Mouse (Mus musculus) 3134 (cell line): Measurements from ENCODE around the gene Wdr38.
"Not testable (repeated sequence)": the region's sequence is repeated elsewhere in the genome, so short reads cannot be mapped to it uniquely, and the experiment has no call there.

ENCODE experiments used
- DNase-seq: peaks from one replicate; pipeline ENCODE4 v3.0.0-alpha.2; 2011; ENCODE audit warnings: low spot score; ENCODE audit not compliant: insufficient read length; ENCODE audit errors: extremely low read depth

Gene Wdr38

DNA sequence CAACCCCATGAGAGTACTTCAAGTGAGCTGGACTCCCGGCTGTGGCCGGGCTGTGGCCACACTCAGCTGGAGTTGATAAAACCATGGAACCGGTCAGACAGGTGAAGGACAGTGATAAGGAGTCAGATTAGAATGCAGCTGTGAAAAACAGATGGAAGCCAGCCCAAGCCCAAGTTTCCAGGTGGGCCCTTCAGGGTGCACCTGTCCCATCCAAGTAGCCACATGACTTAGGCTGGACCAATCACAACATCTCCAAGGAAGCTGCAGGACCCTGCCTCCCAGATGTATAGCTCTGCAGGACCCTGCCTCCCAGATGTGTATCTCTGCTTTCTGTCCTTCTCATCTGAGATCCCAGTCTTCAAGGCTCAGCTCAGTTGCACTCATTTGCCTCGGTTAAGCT lies 5.3 kb upstream of the Wdr38 start:
- DNase-seq, result no peak

GRCm38 (mm10) chr2:38992452-38992851 lies 4.8 kb upstream of the Wdr38 start:
- DNase-seq, result no peak

DNA sequence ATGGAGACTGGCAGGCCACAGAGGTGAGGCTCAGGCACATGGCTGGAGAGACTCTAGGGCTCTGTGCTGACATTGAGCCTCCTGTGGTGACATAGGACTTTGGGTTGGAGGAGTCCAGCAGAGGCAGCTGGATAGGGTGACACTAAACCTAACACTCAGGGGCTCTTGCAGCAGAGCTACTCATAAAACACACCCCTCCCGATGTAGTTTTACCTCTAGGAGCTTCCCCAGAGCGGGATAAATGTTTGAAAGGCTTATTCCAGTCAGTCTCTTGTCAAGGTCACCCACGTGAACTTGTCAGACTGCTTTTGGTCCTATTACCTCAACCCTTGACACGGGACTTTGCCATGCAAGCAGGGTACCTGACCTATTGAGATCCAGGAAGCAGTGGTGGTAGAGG lies 2.1 kb downstream of the Wdr38 start:
- no peak for DNase-seq

DNA sequence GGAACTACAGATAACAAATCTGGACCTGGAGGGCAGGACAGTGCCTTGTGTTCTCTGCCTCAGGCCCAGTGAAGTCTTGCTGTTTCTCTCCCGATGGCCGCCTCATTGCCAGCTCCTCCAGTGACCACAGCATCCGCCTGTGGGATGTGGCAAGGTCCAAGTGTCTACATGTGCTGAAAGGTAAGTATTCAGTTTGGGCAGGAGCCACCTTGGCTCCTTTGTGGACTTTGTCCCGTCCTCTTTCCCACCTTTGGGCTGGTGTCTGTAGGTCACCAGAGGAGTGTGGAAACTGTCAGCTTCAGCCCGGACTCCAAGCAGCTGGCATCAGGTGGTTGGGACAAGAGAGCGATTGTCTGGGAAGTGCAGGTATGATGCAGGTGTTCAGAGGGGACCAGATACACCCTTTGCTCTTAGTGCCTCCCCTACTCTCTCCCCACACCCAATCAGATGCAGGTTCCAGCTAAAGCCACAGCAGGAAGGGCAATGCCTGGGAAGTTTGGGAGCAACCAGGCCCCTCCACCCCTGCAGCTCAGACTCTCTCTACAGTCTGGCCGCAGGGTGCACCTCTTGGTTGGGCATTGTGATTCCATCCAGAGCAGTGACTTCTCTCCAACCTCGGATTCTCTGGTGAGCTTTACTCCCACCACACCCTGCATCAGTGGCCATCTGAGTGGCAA lies 2.8 kb downstream of the Wdr38 start:
- DNase-seq, result peak; percentile 39

- no peak for DNase-seq
Observed at GRCm38 (mm10) chr2:39000587-39000919, 3.3 kb downstream of the Wdr38 start.

- no peak for DNase-seq
Observed at GRCm38 (mm10) chr2:39001866-39002265, 4.6 kb downstream of the Wdr38 start.

DNA sequence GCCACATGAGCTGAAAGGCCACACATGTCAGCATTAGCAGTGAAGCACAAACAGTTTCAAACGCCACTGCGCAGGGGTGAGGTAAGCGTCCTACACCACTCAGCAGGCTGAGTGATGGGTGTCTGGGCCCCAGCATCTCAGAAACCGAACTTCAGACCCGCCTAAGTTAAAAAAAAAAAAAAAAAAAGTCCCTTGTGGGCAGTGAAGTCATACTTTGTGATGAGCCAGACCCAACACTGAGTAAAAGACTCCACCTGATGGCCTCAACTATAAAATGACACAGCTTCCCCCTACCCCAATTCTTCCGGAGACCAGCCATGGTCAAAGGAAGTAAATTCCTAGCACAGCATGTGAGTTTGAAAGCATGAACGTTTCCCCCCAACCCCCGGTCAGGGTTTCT lies 5.8 kb downstream of the Wdr38 start:
- DNase-seq, result no peak

GRCm38 (mm10) chr2:39003512-39003911 lies 6.2 kb downstream of the Wdr38 start:
- DNase-seq, result no peak

GRCm38 (mm10) chr2:39004372-39004771 lies 7.1 kb downstream of the Wdr38 start:
- no peak for DNase-seq

- DNase-seq, result peak; percentile 97
Observed at GRCm38 (mm10) chr2:39004880-39005435, 7.7 kb downstream of the Wdr38 start, which contains the start of gene Arpc5l. Arpc5l (plus strand) TSS chr2:39005348.

DNA sequence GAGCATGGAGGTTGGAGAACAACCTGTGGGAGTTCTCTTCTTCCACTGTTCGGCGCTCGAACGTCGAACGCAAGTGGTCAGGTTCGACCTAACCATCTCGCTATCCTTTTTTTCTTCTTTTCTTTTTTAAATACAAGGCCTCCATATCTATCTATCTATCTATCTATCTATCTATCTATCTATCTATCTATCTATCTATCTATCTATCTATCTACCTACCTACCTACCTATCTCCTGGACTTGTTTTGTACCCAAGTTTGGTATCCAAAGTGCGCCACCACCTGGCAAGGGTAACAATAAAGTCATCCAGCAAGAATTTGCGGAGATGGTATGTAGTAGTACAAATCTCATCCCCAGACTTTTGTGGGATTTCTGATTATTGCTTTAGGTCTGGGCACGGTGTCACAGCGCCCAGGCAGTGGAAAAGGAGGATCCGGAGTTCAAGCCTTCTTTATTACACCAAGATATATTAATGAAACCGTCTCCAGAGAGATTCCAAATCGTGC lies 8.4 kb downstream of the Wdr38 start, which contains the start of gene Rpl35:
TSS of gene Rpl35 (minus strand) at position 51 of the 506 bp plus-strand sequence.
- DNase-seq, result peak; percentile 26

- DNase-seq, result no peak
Observed at GRCm38 (mm10) chr2:39006149-39006730, 9.0 kb downstream of the Wdr38 start.

GRCm38 (mm10) chr2:39007865-39008264 lies 10.6 kb downstream of the Wdr38 start:
- peak; percentile 92 for DNase-seq

DNA sequence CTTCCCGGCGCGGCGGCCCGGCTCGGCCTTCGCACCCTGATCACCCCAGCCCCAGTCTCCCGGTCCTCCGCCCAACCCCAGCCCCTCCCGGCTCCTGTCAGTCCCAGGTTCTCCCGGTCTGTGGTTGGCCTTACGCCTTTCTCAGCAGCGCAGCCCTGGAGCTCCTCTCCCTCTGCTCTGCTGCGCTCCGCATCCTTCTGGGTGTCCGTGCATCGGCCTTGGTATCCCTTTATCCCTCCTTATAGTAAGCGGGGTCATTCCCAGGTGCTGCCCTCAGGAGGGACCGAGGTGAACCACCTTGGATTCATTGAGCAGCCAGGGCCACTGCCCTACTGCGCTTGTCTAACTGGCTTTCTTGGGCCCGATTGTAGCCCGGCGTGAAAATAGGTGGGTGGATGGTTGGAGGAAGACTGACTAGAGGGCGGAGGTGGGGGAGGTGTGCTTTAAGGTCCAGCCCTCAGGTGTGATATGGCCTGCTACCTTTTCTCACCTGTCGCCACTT lies 11.1 kb downstream of the Wdr38 start:
- no peak for DNase-seq

DNA sequence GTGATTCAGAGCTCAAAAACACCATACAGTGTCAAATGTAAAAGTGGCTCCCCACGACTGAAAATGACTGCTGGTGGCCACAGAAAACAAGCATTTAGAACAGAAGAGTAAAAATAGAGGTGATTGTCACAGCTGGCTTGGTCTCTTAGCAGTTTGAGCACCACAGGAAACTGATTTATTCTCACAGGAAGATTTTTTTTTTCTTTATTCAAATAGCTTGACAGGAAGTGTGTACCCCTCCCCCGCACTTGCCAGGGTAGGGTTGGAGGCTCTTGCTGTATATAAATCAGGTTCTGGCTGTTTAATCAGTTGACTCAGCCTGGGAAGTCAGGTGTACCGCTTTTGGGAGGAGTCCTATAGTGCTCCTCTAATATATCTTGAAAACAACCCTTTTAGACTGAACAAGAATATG lies 11.7 kb downstream of the Wdr38 start:
- no peak for DNase-seq

DNA sequence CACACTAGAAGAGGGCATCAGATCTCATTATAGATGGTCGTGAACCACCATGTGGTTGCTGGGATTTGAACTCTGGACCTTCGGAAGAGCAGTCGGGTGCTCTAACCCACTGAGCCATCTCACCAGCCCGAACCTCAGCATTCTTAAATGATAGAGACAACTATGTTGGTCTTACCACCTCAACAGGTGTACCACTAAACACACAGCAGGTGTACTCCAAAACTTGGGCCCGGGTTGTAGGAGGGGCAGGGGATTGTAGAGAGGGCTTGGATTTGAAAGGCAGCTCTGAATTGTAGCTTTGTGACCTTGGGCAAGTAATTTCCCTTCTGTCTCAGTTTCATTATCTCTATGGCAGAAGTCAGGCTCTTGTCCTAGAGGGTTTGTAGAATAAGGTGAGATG lies 12.9 kb downstream of the Wdr38 start:
- not testable (repeated sequence) for DNase-seq

DNA sequence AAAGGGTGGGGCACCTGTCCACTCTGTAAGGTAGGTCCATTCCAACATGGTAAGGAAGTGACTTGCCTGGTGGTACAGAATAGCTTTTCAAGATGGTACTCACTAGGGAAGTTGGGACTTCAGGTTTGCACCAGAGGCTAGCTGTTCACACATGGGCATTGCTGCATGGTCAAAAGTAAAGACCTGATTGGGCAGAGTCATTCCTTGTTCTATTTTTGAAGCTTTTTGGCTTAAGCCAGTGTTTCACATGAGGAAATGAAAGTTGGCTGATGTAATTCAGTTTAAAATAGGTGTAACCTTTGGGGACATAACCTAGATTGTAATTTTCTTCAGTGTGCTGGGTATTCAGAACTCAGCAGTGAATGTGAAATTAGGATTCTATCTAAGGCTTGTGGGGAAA lies 14.0 kb downstream of the Wdr38 start:
- no peak for DNase-seq

DNA sequence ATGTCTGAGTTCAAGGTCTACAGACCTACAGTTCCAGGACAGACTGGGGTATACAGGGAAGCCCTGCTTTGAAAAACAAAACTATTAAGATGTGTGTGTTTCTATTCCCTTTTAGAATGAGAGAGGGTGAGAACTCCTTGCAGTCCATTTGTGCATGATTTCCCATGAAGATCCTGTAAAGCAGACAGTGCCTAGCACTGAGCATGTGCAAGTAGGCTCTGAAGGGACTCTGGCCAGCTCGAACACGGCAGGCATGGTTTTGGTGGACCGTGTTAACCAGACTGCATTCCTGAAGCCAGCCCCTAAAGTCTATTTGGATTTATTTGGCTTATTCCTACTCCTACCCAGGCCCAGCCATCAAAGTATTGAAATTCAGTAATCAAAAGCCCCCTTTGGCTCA lies 14.7 kb downstream of the Wdr38 start:
- DNase-seq, result no peak

- DNase-seq, result no peak
Observed at GRCm38 (mm10) chr2:39012768-39013279, 15.5 kb downstream of the Wdr38 start.

GRCm38 (mm10) chr2:39016581-39016980 lies 19.3 kb downstream of the Wdr38 start:
- DNase-seq, result no peak

DNA sequence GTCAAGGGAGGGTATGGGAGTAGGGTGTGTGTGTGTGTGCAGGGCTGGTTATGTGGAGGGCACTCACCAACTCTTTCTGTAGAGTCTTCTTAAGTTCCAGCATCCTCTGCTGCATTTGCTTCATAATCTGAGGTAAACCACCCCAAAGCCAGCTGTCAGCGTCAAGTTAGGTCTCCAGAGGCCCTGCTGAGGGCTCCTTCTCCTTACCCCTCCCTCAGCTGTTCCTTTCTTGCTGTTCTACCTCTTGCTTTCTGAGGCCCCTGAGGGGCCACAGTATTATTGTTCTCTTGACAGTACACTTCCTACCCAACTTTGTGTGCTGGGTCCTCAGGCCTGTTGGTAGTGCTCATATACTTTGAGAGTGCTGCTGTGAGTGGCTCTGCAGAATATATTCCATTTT lies 22.7 kb downstream of the Wdr38 start:
- no peak for DNase-seq

DNA sequence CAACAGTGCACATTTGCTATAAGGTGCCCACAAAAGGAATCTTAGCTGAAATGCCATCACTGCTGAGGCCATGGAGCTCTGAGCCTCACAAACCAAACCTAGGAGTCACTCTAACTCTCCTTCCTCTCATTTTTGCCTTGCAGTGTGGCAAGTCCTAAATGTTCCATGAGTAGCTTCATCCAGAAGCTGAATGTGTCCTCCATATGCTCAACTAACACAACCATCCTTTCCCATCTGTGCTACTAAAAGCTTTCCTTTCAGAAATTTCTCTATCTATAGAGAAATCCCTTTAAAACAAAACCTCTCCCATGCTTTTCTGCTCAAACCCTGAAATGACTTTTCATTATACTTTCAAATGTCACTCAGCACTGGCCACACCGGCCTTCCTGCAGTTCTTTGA lies 34.3 kb downstream of the Wdr38 start:
- DNase-seq, result no peak
